Mouse (Mus musculus): Measurements from ENCODE around the gene Trappc1.

DNA sequence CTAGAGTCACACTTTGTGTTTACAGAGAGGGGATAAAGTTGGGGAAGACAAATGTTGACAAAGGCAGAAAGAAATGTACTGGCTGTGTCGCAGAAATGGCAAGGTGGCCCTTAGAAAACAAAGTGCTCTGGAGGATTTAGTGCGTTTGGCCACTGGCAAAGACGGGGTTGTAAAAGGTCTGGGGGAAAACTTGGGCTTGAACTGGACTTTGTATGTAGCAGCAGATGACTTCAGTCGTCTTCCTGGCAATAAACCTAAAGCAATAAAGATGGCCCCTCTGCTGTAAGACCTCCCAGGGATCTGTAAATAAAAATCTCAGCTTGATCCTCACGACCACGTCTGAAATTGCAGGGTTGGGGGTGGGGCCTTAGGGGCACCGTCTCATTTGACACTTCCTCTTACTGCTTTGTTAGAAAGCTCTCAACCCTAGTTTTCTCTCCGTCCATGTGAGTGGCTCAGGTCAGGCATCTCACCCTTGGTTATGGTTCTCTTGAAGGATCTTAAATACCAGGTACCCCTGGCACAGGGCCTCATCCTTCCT is 9.0 kb downstream of the Trappc1 start:
- TF ChIP-seq GATA1 (IDR thresholded peaks at IDR 0.05; ENCODE audit: low read length) (no peak), TAL1 (IDR thresholded peaks at IDR 0.05; ENCODE audit: low read length) (no peak)

Measured in erythroblast, embryonic 14.5 days (primary cell).